Mouse (Mus musculus): ENCODE results near the gene Gbp5.
A peak's percentile ranks its signal among the peaks of the same experiment; 100 is the strongest.

Gene Gbp5

GRCm38 (mm10) chr3:142493536-142494061 is at the start of gene Gbp5:
Gene Gbp5 (plus strand): TSS chr3:142493978.
- DNase-seq: no peak

DNA sequence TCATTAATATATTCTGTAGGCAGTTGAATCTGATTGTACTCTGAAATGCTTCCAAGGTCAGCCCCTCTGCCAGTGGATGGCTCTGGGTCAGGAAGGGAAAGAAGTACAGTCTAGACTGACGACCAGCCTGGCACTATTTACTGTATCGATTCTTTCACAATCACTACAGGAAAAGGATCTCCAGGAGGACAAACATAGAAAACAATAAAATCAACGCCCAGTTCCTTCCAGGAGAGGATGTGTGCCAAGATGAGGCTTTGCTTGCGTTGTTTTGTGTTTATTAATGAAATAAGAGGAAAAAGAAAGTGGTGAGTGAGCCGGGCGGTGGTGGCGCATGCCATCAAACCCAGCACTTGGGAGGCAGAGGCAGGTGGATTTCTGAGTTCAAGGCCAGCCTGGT is 39.6 kb upstream of the Gbp5 start:
- no peak for DNase-seq

DNA sequence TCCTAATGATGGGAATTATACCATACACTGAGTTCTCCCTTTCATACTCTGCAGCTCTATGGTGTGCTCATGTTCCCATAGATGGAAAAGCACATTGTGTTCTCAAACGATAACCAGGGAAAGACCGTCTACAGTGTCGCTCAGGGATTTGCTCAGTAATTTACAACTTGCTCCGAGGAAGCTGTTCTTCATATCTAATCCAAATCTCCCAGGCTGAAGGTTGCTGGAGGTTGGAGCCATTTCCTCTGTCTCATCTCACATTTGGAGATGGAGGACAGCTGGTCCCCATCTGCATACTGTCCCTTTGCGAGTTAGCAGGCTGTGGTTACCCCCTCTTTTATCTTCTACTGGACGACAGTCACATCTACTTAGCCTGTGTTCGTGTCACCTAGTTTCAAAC is 34.5 kb upstream of the Gbp5 start:
- no peak for DNase-seq

- DNase-seq: no peak
Observed at GRCm38 (mm10) chr3:142462764-142463751, 30.7 kb upstream of the Gbp5 start.

GRCm38 (mm10) chr3:142474349-142474983 is 19.3 kb upstream of the Gbp5 start:
- peak in 1 of 2 experiments; percentile 11 for DNase-seq

DNA sequence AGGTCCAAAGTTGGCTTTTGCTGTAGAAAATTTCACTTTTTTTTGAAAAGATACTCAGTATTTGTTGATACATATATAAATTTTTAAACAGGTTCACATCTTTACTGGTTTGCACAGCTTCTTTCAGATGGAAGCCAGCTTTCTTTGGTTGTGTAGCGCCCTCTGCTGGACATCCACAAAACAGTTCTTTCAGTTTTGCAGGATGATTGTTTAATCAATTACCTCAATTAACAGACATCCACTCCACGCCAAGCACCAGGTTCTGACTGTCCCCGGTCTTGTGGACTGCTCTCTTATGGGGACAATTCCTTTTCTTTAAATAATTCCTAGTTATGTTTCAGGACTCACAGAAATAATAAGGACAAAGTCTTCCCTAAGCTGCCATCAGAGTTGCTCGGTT is 17.9 kb upstream of the Gbp5 start:
- DNase-seq: peak; percentile 38 to 52

GRCm38 (mm10) chr3:142477866-142478265 is 15.9 kb upstream of the Gbp5 start:
- DNase-seq: no peak

DNA sequence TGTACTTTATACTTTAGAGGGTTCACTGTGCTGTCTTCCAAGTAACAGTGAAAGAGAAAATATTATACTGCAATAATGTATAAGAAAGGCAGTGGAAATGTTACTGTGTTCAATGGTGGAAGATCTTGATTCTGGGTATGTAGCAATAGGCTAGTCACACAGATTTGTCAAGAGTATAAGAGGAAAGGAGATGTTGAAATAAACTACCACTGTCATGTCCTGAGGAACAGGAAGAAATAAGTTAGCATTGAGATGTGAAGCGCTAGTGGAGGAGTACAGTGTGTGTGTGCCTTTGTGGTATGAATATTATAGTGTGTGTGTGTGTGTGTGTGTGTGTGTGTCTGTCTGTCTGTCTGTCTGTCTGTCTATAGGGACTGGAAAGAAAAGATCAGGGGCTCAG is 15.4 kb upstream of the Gbp5 start:
- no peak for DNase-seq

GRCm38 (mm10) chr3:142490465-142490864 is 3.3 kb upstream of the Gbp5 start:
- DNase-seq: peak; percentile 75 to 80

GRCm38 (mm10) chr3:142495146-142495655 is 1.4 kb downstream of the Gbp5 start:
- DNase-seq: no peak

DNA sequence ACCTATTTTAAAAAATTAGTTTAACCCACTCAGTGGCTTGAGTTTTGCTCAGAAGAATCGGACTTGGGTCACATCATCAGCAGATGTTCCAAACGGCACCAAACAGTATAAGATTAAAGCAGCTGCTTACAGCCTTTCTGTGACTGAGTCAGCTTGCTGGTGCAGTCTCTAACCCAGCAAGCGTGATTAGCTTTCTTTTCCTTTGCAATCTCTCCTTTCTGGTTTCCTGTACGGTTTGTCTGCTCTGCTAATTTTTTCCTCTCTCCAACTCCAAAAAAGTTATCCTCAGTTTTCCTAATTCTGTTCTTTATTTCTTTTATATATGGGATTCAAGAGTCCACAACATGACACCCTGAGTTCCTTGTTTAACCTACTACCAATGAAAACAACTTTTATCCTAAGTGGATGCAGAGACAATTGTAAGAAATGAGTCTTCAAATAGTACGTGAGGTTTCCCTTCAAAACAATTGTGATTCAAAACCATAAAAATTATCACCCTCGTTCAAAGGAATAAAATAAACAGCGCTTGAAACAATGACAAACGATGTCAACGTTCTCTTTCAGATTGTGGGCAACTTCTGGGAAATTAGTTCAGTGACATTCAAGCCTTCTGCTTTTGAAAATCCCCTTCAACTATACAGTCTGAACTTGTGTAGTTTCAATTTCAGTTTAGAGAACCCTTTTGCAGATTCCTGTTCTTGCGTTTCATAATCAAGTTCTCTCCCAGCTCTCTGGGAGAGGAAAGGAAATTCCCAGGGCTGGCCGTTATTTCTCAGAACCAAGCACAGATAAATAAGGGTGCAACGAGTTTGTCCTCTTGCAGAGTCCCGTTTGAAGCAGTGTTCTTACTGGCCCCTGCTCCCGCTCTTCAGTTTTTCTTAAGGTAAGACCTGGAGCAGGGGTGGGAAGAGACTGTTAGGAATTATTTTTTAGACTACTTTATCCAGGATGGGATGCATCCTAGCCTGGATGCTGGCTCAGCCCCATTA is 2.6 kb downstream of the Gbp5 start:
- no peak for DNase-seq

GRCm38 (mm10) chr3:142497123-142497841 is 3.5 kb downstream of the Gbp5 start:
- no peak for DNase-seq

- DNase-seq: peak; percentile 63 to 76
Observed at GRCm38 (mm10) chr3:142498941-142499340, 5.2 kb downstream of the Gbp5 start.

DNA sequence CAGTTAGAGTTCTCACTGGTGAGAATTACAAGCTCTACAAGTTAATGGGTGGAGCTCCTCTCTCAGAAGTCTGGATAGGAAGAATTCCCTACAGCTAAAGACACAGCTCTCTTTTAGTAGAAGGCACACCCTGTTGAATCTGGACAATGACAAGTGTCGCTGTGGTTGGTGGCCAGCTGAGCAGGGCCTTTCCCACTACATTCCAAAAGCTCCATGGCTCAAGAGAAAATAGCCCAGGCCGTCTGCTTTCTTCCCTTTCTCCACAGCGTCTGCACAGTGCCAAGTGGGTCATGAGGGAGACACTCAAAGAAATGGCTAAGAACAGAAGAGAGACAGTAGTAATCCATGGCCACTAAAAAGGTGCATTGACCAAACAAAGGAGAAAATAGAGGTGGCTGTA is 34.3 kb downstream of the Gbp5 start:
- no peak for DNase-seq

DNA sequence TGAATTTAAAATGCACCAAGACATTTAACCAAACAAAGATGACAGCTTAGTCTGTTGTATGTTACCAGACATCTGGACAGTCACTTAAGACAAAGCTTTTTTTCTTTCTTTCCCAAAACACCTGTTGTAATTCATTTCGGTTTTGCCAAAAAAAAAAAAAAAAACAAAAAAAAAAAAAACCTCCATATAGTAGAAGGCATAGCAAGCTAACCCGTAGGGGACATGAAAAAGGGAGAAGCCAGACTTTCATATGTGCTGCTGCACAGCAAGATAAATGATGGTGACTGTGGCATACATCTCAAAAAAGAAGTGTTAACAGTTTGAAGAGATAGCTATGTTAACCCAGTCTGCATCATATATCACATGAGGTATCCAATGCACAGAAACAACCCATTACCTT is 35.8 kb downstream of the Gbp5 start:
- DNase-seq: no peak

GRCm38 (mm10) chr3:142530087-142530953 is 36.5 kb downstream of the Gbp5 start, which contains the start of gene Gbp7:
Gene Gbp7 (plus strand): TSS chr3:142530342.
- DNase-seq: peak; percentile 3 to 21

GRCm38 (mm10) chr3:142531595-142531994 is 37.8 kb downstream of the Gbp5 start:
- no peak for DNase-seq

- DNase-seq: no peak
Observed at GRCm38 (mm10) chr3:142533185-142533584, 39.4 kb downstream of the Gbp5 start.

- DNase-seq: no peak
Observed at GRCm38 (mm10) chr3:142535667-142536066, 41.9 kb downstream of the Gbp5 start.

- no peak for DNase-seq
Observed at GRCm38 (mm10) chr3:142541391-142541790, 47.6 kb downstream of the Gbp5 start.

Data from cerebellum, adult 18-20 months (tissue).